Mouse (Mus musculus) embryo, embryonic 11.5 days (tissue): Measurements from ENCODE around the gene Olfr912.

ENCODE experiments used
- DNase-seq: peaks from one replicate; pipeline ENCODE4 v3.0.0-alpha.2; 2012; ENCODE audit warnings: low read depth, low spot score

Gene Olfr912

DNA sequence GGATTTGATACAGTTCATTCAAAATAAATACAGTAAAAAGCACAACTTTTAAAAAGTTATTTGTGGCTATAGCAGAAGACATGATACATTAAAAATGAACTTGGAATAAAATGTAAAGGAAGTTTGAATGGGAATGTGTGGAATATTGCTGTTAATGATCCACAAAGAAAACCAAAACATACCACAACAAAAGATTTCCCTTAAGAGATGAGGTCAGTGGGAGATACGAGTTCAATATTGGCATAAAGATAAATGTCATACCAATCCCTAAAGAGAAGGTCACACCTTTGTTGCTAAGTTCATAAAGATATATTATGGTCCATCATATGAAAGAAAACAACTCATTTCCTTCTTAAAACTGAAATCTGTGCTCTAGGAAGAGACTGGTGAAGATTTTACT lies at the start of gene Olfr912:
Gene Olfr912 (plus strand): TSS at position 301 of the 400 bp plus-strand sequence.
- no peak for DNase-seq

DNA sequence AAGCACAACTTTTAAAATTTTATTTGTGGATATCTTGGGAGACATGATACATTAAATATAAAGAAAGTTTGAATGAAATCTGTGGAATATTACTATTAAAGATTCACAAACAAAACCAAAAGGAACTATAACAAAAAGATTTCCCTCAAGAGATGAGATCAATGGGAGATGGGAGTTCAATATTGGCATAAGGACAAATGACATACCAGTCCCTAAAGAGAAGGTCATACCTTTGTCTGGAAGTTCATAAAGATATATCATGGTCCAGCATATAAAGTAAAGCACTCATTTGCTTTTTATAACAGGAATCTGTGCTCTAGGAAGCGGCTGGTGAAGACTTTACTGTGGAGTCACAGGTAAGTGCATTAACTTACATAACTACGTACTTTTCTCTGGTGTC lies 42.4 kb upstream of the Olfr912 start, which contains the start of gene Olfr910:
Gene Olfr910 (plus strand): TSS at position 301 of the 400 bp plus-strand sequence.
- DNase-seq: no peak

- DNase-seq: no peak
Observed at GRCm38 (mm10) chr9:38591056-38591455, 11.1 kb downstream of the Olfr912 start.

GRCm38 (mm10) chr9:38592459-38592858 lies 12.5 kb downstream of the Olfr912 start, which contains the start of gene Olfr913:
Gene Olfr913 (plus strand): TSS chr9:38592759.
- no peak for DNase-seq

DNA sequence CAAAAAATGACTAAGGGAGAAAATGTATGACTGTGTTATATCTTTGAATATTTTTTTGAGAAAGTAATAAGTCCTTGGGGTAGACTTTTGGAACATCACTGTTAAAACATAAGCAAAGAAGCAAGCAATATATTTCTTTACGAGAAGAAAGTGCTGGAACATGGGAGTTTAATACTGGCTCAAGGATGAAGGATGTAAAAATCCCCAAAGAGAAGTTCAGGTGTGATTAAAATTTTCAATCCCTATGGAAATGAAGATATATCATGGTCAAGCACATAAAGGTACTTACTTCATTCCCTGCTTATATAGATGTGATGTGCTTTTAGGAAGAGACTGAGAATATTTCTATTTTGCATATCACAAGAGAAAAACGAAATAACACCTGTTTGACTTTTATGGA lies 24.8 kb downstream of the Olfr912 start, which contains the start of gene Olfr914:
Gene Olfr914 (plus strand): TSS at position 301 of the 400 bp plus-strand sequence.
- no peak for DNase-seq

GRCm38 (mm10) chr9:38632406-38632805 lies 52.4 kb downstream of the Olfr912 start:
- DNase-seq: no peak
